Mouse (Mus musculus) gastrocnemius, adult 8-10 months (tissue): ENCODE data around the gene Pigu. TPM values are rescaled to one million over a fixed set of nuclear protein-coding genes. Genes with fewer than 3 reads are reported as not detected.

Source experiments
- DNase-seq, 2 experiments: peaks; one replicate each; pipeline ENCODE4 v3.0.0; 2022; ENCODE audit warnings: low spot score in 2 of 2
- microRNA-seq: library from miRNA; unstranded; fragments of <30 nt; microRNA quantifications from one replicate; pipeline ENCODE4 v1.2.0, GENCODE M21; 2022
- total RNA-seq, 4 experiments: library from RNA; stranded (reverse); gene quantifications; 2 replicates each; pipeline ENCODE4 v1.2.4; 2022

Pigu gene
- total RNA-seq, 4 experiments from 2014 or later = 19.4 to 26.7 (median 21.5) TPM

- DNase-seq = peak; percentile 97 to 98
Observed at GRCm38 (mm10) chr2:155236362-155236992, 120.8 kb downstream of the Pigu start, which contains the start of gene Dynlrb1. TSS of gene Dynlrb1 (plus strand) at chr2:155236533.

- no peak for DNase-seq
Observed at GRCm38 (mm10) chr2:155235746-155236361, 121.4 kb downstream of the Pigu start.

Small RNA genes within 50 kb of the gene (microRNA-seq; reads per million reads assigned to microRNA genes)
- gene Mir695 = not detected

Other genes starting within 250 kb of the Pigu start
- gene Itch, start 223.9 kb downstream of the Pigu start, total RNA-seq = 10 to 100 TPM; 14.1 to 20.7 (median 18.0) TPM
- 100 to 1,000 TPM in 2 of 4 experiments, 10 to 100 TPM in 2; 67.9 to 107 (median 89.1) TPM for gene Dynlrb1, start 120.9 kb downstream of the Pigu start, total RNA-seq
- 100 to 1,000 TPM; 218 to 307 (median 227) TPM for gene Map1lc3a, start 81.1 kb downstream of the Pigu start, total RNA-seq
- 100 to 1,000 TPM; 238 to 367 (median 290) TPM for gene Trp53inp2, start 23.6 kb upstream of the Pigu start, total RNA-seq
- gene Ncoa6, start 116.5 kb upstream of the Pigu start, total RNA-seq = 10 to 100 TPM; 11.4 to 13.3 (median 12.8) TPM
- gene Acss2, start 160.5 kb upstream of the Pigu start, total RNA-seq = 10 to 100 TPM; 25.7 to 34.5 (median 30.1) TPM
- gene Ggt7, start 160.8 kb upstream of the Pigu start, total RNA-seq = 1 to 10 TPM in 2 of 4 experiments, under 1 TPM in 2; 0.75 to 1.4 (median 1.1) TPM
- gene Gss, start 235.4 kb upstream of the Pigu start, total RNA-seq = 1 to 10 TPM; 5.2 to 6.2 (median 5.6) TPM